Mouse (Mus musculus) CD4-positive, CD25-positive, alpha-beta regulatory T cell, adult 2 months (primary cell): ENCODE results near the gene Ogfrl1.
"Not testable (repeated sequence)": the region's sequence is repeated elsewhere in the genome, so short reads cannot be mapped to it uniquely, and the experiment has no call there.

Experiments used
- DNase-seq: peaks from one replicate; pipeline ENCODE4 v3.0.0-alpha.2; 2012; ENCODE audit warnings: low read depth, low spot score

The Ogfrl1 gene

GRCm38 (mm10) chr1:23397623-23398022 is at the start of gene Ogfrl1:
Gene Ogfrl1 (minus strand): TSS chr1:23397772.
- no peak for DNase-seq

GRCm38 (mm10) chr1:23445736-23446424 is 48.3 kb upstream of the Ogfrl1 start:
- no peak for DNase-seq

DNA sequence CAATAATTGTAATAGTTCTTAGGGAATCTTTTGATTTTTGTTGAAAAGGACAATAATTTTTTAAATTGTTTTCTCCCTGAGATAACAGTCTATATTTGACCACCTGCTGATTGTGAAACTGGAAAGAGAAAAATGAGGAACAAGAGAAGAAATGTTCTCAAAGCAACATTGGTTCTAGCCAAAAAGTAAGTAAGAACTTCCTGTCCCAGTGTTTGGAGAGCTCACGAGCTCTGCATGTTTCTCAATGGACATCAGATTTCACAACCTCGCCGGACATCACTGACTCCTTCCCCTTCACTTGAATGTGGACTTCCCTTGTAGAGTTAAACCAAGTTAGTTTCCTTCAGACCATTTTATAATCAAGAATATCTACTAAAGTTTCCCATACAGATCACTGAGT is 36.0 kb upstream of the Ogfrl1 start:
- no peak for DNase-seq

- no peak for DNase-seq
These were observed 28.9 kb upstream of the Ogfrl1 start for GRCm38 (mm10) chr1:23426447-23426846.

- DNase-seq = no peak
These were observed 21.4 kb upstream of the Ogfrl1 start for GRCm38 (mm10) chr1:23418941-23419340.

GRCm38 (mm10) chr1:23418059-23418458 is 20.5 kb upstream of the Ogfrl1 start:
- DNase-seq = no peak

DNA sequence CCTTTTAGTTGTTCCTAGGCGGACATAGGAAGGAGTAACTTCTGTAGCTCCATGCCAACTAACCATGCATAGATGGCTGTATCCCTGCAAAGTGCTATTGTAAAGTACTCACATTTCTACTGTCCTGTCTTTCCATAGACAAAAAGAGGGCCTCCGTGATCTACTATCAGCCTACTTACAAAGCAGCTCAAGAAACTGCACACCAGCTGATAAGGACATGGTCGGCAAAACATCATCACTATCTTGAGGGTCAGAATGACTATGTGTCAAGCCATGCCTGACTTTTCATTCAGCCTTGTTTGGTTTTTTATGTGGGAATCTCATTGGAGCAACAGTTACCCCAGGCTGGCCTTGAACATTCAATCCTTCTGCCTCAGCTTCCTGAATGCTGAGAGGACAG is 20.0 kb upstream of the Ogfrl1 start:
- DNase-seq = no peak

GRCm38 (mm10) chr1:23411533-23411932 is 14.0 kb upstream of the Ogfrl1 start:
- DNase-seq = no peak

DNA sequence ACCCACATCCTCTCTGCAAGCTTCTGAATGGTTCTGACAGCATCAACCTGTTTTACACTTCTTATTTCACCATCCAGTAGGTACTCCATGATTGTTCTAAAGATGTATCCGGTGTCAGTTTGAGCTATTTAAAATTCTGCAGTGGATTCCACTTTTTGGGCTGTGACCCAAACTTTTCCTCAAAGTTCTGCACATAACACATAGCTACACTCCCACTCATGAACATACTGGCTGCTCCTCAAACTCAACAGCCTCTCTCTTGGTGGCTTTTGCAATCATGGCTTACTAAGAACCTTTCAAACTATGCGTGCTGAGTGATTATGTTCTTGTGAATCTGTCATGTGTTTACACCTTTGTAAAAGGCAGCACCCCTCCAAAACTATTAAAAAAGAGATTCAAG is 12.4 kb upstream of the Ogfrl1 start:
- DNase-seq = no peak

DNA sequence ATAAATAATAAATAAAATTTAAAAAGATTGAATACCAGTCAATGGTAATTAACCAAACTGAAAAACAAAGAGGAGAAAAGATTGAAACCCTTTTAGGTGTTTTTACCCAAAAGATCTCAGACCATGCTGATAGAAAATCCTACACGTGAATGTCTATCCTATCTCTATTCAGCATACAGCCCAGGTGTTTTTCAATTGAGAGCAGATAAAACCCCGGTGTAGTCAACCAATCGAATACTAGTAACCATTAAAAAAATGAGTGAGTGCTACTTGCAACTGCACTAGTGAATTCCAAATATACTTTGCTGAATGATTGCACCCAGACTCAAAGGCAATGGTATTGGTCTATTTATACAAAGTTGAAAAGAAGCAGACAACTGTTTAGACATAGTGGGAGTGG is 4.8 kb upstream of the Ogfrl1 start:
- DNase-seq = no peak

- peak; percentile 45 for DNase-seq
These were observed 2.0 kb upstream of the Ogfrl1 start for GRCm38 (mm10) chr1:23399552-23399951.

GRCm38 (mm10) chr1:23394356-23394755 is 3.2 kb downstream of the Ogfrl1 start:
- not testable (repeated sequence) for DNase-seq

DNA sequence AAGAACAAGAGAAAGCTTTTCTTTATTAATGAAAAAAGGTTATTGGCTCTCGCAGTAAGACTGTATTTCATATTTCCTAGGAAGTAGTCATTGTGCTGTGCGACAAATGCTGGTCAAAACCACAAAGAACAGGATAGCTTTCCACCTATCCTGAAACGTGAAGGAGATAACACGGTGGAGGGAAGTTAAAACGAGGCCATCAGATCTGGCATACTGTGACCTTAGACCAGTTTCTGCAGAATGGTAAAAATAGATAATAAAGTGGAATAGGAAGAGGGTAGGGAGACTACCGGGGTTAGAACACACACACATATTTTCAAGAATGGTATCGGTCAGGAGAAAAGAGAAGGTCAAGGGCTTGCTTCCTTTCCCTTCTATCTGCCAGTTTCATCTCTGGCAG is 5.8 kb downstream of the Ogfrl1 start:
- no peak for DNase-seq

DNA sequence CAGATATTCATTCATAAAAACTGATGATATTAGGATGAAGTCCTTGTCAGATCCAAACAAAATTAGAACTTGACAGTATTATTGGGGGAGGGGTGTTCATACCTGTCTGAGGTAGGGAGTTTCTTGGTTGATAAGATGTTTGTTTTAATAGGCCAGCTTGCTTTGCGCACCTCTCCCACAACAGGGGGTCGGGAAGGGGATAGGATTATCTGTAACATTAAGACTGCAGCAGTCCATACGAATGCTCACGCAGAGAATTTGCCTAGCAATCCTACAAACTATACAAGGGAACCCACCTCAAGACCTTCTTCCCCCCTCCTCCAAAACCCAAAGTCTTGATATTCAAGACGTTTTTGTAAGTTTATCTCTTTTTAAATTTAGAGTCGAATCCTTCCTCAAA is 13.2 kb downstream of the Ogfrl1 start:
- DNase-seq = no peak

DNA sequence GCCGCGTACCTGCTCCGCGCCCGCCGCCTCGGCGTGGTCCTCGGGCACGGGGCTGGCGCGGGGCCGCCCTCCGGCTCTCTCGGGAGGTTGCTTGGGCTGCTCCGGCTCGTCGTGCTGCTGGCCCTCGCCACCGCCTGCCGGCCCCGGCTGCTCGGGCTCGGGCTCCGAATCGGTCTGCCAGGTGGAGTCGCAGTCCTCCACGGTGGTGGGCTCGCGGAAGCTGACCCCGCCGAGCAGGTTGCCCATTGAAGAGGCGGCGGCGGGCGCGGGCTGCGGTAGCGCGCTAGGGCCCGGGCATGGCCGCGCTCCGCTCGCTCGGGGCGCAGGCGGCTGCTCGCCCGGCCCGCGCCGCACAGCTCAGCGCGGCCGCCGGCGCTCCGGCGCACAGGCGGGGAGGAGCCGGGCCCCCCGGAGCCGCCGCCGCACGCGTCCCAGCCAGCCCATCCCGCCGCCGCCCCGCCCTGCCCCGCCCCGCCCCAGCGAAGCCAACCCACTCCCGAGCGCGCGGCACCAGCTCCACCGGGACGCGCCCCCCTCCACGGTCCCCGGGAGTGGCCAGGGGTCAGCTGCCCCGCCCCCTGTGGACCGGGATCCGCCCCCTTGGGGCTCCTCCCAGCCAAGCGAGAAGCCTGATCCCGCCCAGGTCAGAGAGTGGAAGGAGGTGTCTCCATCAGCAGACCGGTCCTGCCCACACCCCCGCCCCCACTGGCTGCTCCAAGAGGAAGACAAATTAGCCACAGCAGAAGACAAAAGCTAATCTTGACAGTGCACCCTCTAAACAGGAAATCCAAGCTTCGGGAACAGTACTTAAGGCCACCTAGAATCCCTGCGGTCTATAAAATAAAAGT is 14.5 kb downstream of the Ogfrl1 start:
- DNase-seq = peak; percentile 72

- no peak for DNase-seq
These were observed 15.1 kb downstream of the Ogfrl1 start for GRCm38 (mm10) chr1:23382461-23382805.

- no peak for DNase-seq
These were observed 15.5 kb downstream of the Ogfrl1 start for GRCm38 (mm10) chr1:23382037-23382436.

- DNase-seq = no peak
These were observed 17.4 kb downstream of the Ogfrl1 start for GRCm38 (mm10) chr1:23379911-23380740.

GRCm38 (mm10) chr1:23379321-23379720 is 18.3 kb downstream of the Ogfrl1 start:
- no peak for DNase-seq

- DNase-seq = no peak
These were observed 20.0 kb downstream of the Ogfrl1 start for GRCm38 (mm10) chr1:23377572-23377971.

GRCm38 (mm10) chr1:23374156-23374555 is 23.4 kb downstream of the Ogfrl1 start:
- no peak for DNase-seq

DNA sequence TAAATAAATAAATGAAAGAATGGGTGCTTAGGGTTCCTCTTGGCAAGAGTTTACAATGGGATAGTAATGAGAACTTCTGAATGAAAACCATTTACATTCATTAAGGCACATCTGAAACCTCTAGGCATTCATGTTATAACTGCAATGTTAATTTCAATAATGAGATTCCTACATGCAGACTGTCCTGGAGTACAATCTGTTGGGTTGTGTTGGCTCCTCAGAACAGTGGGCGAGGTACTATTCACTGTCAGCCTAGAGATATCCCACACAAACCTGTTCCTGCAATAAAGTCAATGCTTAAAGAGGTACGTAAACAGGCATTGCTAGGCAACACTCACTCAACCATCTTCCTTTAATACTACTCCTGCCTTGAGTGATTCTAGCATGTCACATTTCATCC is 32.0 kb downstream of the Ogfrl1 start:
- no peak for DNase-seq
